In the genomic region with DNA sequence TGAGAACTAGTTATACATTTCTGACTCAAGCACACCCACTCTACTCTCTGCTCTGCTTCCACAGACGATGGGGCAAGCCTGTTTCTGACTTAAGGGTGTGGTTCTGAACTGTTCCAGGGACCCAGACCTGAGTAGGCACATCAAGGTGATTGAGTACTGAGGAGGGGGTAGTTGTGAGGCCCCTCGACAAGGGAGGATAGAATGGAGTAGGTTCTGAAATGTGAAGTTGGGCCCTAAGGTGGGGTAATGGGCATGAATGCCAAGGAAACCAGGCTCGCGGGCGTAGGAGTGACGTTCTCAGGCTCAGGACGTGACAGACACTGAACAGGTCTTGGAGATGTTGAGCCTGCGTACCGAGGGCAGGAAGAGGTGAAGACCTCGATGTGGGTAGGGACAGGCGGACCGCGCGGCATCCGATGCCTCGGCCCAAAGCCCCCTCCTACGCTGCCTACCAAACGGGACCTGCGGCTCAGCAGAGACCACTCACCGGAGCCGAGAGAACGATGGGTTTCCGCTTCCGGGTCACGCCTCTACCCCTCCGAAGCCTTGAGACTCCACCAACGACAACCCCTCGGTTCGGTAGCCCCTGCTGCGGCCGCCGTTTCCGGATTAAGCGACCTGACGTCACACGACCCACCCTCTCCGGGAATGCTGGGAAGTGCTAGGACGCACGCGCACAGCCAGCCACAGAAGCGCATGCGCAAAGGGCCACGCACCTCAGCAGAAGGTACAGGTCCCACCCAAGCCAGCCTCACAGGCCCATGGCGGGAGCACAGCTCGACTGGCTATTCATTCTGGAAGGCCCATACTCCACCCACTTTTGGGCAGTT, we compare ENCODE assay signal across 8 mouse cellular contexts. TPM values are rescaled to one million over a fixed set of nuclear protein-coding genes. Genes with fewer than 3 reads are reported as not detected.
DNase-seq lines count a peak whose midpoint lies in the region; ATAC-seq and TF ChIP-seq lines count a peak whose summit lies in the region.

TSS of gene Chmp2a (minus strand) at position 660 of the 830 bp plus-strand sequence.

- DNase-seq in G1E (ENCODE audit: low spot score): peak; percentile 93
- peak; percentile 97 to 98 for DNase-seq in cerebellum, adult 2 months
- DNase-seq in forelimb bud, embryonic 11.5 days (ENCODE audit: low read depth, low spot score): peak; percentile 99
- DNase-seq in layer of hippocampus, adult 9-10 months (ENCODE audit: low spot score): peak; percentile 92
- peak; percentile 96 for DNase-seq in ovary, postnatal 10 days (ENCODE audit: low spot score)
- peak; percentile 97 to 98 for DNase-seq in thymus, postnatal 10 days (ENCODE audit: low spot score in 2 of 2)

- WGBS in cerebellum, adult 2 months: under 1% methylated on average over 45 of the region's 45 CpGs
- 0% methylated on average over 45 of the region's 45 CpGs for WGBS in lung, embryonic 16.5 days

- peak; percentile 73 for ATAC-seq in G1E (ENCODE audit: extremely low read depth, insufficient number of reproducible peaks, low FRiP score, poor library complexity, severe bottlenecking)
- peak; percentile 67 to 68 for ATAC-seq in hematopoietic stem cell, adult 5-6 weeks (replicated peaks in 1 of 2; ENCODE audit: insufficient read depth in 1 of 2, low FRiP score in 2 of 2, low TSS enrichment in 1 of 2, low read depth in 1 of 2, poor library complexity in 2 of 2, severe bottlenecking in 2 of 2)
- peak; percentile 74 for ATAC-seq in lung, embryonic 16.5 days (ENCODE audit: low read depth)

- peak; percentile 89 for TF ChIP-seq POLR2A in cerebellum, adult 2 months (IDR thresholded peaks at IDR 0.05; ENCODE audit: borderline replicate concordance, insufficient read depth, low read length)

- peak within 1 kb of the TSS; percentile 80 for H3K4me2 ChIP-seq in lung, embryonic 16.5 days (ENCODE audit: low read depth, low read length)

- no peak for TF ChIP-seq CTCF in G1E (IDR thresholded peaks at IDR 0.05; ENCODE audit: low read depth, low read length)
- TF ChIP-seq CTCF in cerebellum, adult 2 months (IDR thresholded peaks at IDR 0.05; ENCODE audit: borderline replicate concordance, insufficient read depth, low read depth, low read length): no peak

- H3K4me3 ChIP-seq in G1E (ENCODE audit: low read depth, low read length): peak within 1 kb of the TSS; percentile 83
- peak within 1 kb of the TSS; percentile 90 for H3K4me3 ChIP-seq in cerebellum, adult 2 months (replicated peaks; ENCODE audit: insufficient read depth, low read depth, low read length)
- H3K4me3 ChIP-seq in lung, embryonic 16.5 days (ENCODE audit: low read length): peak within 1 kb of the TSS; percentile 67

- peak within 1 kb of the TSS; percentile 81 for H3K27ac ChIP-seq in cerebellum, adult 2 months (ENCODE audit: insufficient read depth, low read length)
- peak within 1 kb of the TSS; percentile 86 for H3K27ac ChIP-seq in lung, embryonic 16.5 days (ENCODE audit: low read length)

- H3K9me3 ChIP-seq in G1E (replicated peaks): no peaks in the 10 kb centered on the region
- no peaks in the 10 kb centered on the region for H3K9me3 ChIP-seq in lung, embryonic 16.5 days (ENCODE audit: control insufficient read depth, low read length)

- H3K4me1 ChIP-seq in G1E (ENCODE audit: insufficient read depth, low read depth, low read length): peaks cover 73% of the 10 kb centered on the region
- H3K4me1 ChIP-seq in cerebellum, adult 2 months (ENCODE audit: control insufficient read depth, insufficient read depth, low read length): peaks cover 7% of the 10 kb centered on the region
- peaks cover 27% of the 10 kb centered on the region for H3K4me1 ChIP-seq in lung, embryonic 16.5 days (replicated peaks; ENCODE audit: control insufficient read depth, insufficient read depth, low read length)

- peaks cover 73% of the 10 kb centered on the region for H3K36me3 ChIP-seq in G1E (replicated peaks)
- H3K36me3 ChIP-seq in lung, embryonic 16.5 days (ENCODE audit: control insufficient read depth, insufficient read depth, low read length): peaks cover 43% of the 10 kb centered on the region

- H3K27me3 ChIP-seq in G1E (ENCODE audit: insufficient read depth, low read length): no peaks in the 10 kb centered on the region
- H3K27me3 ChIP-seq in cerebellum, adult 2 months (ENCODE audit: control insufficient read depth, insufficient read depth, low read length): no peaks in the 10 kb centered on the region
- no peaks in the 10 kb centered on the region for H3K27me3 ChIP-seq in lung, embryonic 16.5 days (ENCODE audit: control insufficient read depth, insufficient read depth, low read depth, low read length)

- H3K9ac ChIP-seq in lung, embryonic 16.5 days (ENCODE audit: low read length): peak within 1 kb of the TSS; percentile 77

RNA-seq across cellular contexts. Expression of gene Chmp2a, which starts in this region (rescaled TPM):
- total RNA-seq in G1E (2014; fragmentation: Nextera tagmentation): 148 and 163 TPM in 2 replicates
- 178 and 188 TPM in 2 replicates for total RNA-seq in G1E (2017)
- polyA plus RNA-seq in G1E (2012): 141 and 289 TPM in 2 replicates
- polyA plus RNA-seq in cerebellum, adult 2 months (2012; rRNA removed): 258 and 264 TPM in 2 replicates
- total RNA-seq in hematopoietic stem cell, adult 5-6 weeks (2017): 165 and 183 TPM in 2 replicates
- 157 and 173 TPM in 2 replicates for polyA plus RNA-seq in lung, embryonic 16.5 days (2015; fragmentation: Nextera tagmentation; extraction: Ambion mirVana)

Comparison
In these comparisons a context has a peak if more than half of its experiments do, and no peak if none do; other contexts are left out.
1. Peak in every context shown above with its lines: DNase-seq, ATAC-seq, H3K4me3 ChIP-seq and H3K27ac ChIP-seq.